Mouse (Mus musculus) brown adipose tissue, adult 24 weeks (tissue): ENCODE measurements around the gene Tmem237. TPM values are rescaled to one million over a fixed set of nuclear protein-coding genes. Genes with fewer than 3 reads are reported as not detected.

Experiments
- polyA plus RNA-seq: library from polyadenylated mRNA; stranded (reverse); fragments of >200 nt; gene quantifications from 2 replicates; pipeline ENCODE4 v1.2.4, GENCODE M21; 2012; ENCODE audit not compliant: missing spikeins, insufficient read depth, insufficient read length

Gene Tmem237
- polyA plus RNA-seq, 1 experiment, result 5.6 TPM

Other genes starting within 250 kb of the Tmem237 start
- 24.9 and 35.7 TPM in 2 replicates for gene Trak2, start 147.0 kb downstream of the Tmem237 start, polyA plus RNA-seq
- 53.2 and 63.6 TPM in 2 replicates for gene Stradb, start 146.9 kb downstream of the Tmem237 start, polyA plus RNA-seq
- not detected in 2 replicates for gene C2cd6, start 25.5 kb downstream of the Tmem237 start, polyA plus RNA-seq
- 0.71 TPM in 1 of 2 replicates, not detected in the other for gene Mpp4, start 43.0 kb upstream of the Tmem237 start, polyA plus RNA-seq
- gene Als2, start 116.8 kb upstream of the Tmem237 start, polyA plus RNA-seq, result 5.2 and 5.4 TPM in 2 replicates
- gene Cdk15, start 136.5 kb upstream of the Tmem237 start, polyA plus RNA-seq, result not detected in 2 replicates